Mouse (Mus musculus) ES-Bruce4 (cell line): ENCODE results near the gene Vmn1r196. TPM values are rescaled to one million over a fixed set of nuclear protein-coding genes. Genes with fewer than 3 reads are reported as not detected.
"Not testable (repeated sequence)": the region's sequence is repeated elsewhere in the genome, so short reads cannot be mapped to it uniquely, and the experiment has no call there.

Experiments used
- H3K27ac ChIP-seq: 2 replicates; pipeline ENCODE4 v1.5.1; 2012; ENCODE audit warnings: low read length, inconsistent platforms; ENCODE audit not compliant: insufficient read depth
- H3K27me3 ChIP-seq: 2 replicates; pipeline ENCODE4 v1.6.1; 2012; ENCODE audit warnings: mild to moderate bottlenecking, low read length, inconsistent platforms; ENCODE audit not compliant: control insufficient read depth, poor library complexity, insufficient read depth, severe bottlenecking
- H3K36me3 ChIP-seq: 2 replicates; pipeline ENCODE4 v1.6.1; 2012; ENCODE audit warnings: inconsistent platforms, mild to moderate bottlenecking, low read length, moderate library complexity; ENCODE audit not compliant: control insufficient read depth, poor library complexity, insufficient read depth, severe bottlenecking
- H3K4me1 ChIP-seq: one replicate; pipeline ENCODE4 v1.8.1; 2011; ENCODE audit warnings: low read length; ENCODE audit not compliant: control insufficient read depth, insufficient read depth
- H3K4me3 ChIP-seq: 2 replicates; pipeline ENCODE4 v1.5.1; 2011; ENCODE audit warnings: low read depth, mild to moderate bottlenecking, low read length
- H3K9ac ChIP-seq: 2 replicates; pipeline ENCODE4 v1.6.1; 2012; ENCODE audit warnings: low read depth, mild to moderate bottlenecking, inconsistent platforms; ENCODE audit not compliant: poor library complexity, severe bottlenecking
- H3K9me3 ChIP-seq: replicated peaks from 2 replicates; pipeline ENCODE4 v1.6.1; 2012; ENCODE audit warnings: mild to moderate bottlenecking, low read length, inconsistent platforms; ENCODE audit not compliant: control insufficient read depth, poor library complexity, insufficient read depth, severe bottlenecking
- CTCF ChIP-seq: IDR thresholded peaks from one replicate; pipeline ENCODE4 v1.8.1; 2011; ENCODE audit warnings: low read depth, low read length
- EP300 ChIP-seq: IDR thresholded peaks from 2 replicates; pipeline ENCODE4 v1.6.1; 2011; ENCODE audit warnings: low read depth, low read length; ENCODE audit not compliant: insufficient read depth
- POLR2A ChIP-seq: IDR thresholded peaks from one replicate; pipeline ENCODE4 v1.8.1; 2011; ENCODE audit warnings: low read length; ENCODE audit not compliant: insufficient read depth
- polyA plus RNA-seq: library from polyadenylated mRNA; stranded (reverse); fragments of >200 nt; gene quantifications from 2 replicates; pipeline ENCODE4 v1.2.4, GENCODE M21; 2011; ENCODE audit warnings: low read depth; ENCODE audit not compliant: missing spikeins, insufficient read depth, insufficient read length

Gene Vmn1r196
- not detected in 2 replicates for polyA plus RNA-seq

- TF ChIP-seq POLR2A, result no peak
- Histone ChIP-seq H3K4me1 (no peaks in the 10 kb centered on the region), H3K9me3 (no peaks in the 10 kb centered on the region; the same call in 1 of the 2 replicates)
Measured at GRCm38 (mm10) chr13:22289620-22290019, at the start of gene Vmn1r196. TSS of gene Vmn1r196 (plus strand) at chr13:22289920.

GRCm38 (mm10) chr13:22243915-22244314 lies 45.8 kb upstream of the Vmn1r196 start, which contains the start of gene Vmn1r194:
TSS of gene Vmn1r194 (plus strand) at chr13:22244215.
- Histone ChIP-seq H3K27me3 (no peaks in the 10 kb centered on the region), H3K36me3 (no peaks in the 10 kb centered on the region), H3K27ac (no peak within 1 kb of the TSS), H3K9ac (no peak within 1 kb of the TSS), H3K4me3 (no peak within 1 kb of the TSS), H3K4me1 (no peaks in the 10 kb centered on the region), H3K9me3 (no peaks in the 10 kb centered on the region)
- TF ChIP-seq EP300 (no peak), POLR2A (no peak), CTCF (no peak)

More at GRCm38 (mm10) chr13:22289620-22290019, at the start of gene Vmn1r196:
- Histone ChIP-seq H3K27ac (no peak within 1 kb of the TSS), H3K36me3 (no peaks in the 10 kb centered on the region), H3K9ac (no peak within 1 kb of the TSS), H3K27me3 (no peaks in the 10 kb centered on the region), H3K4me3 (no peak within 1 kb of the TSS)

- not testable (repeated sequence) for H3K4me1 ChIP-seq, H3K9ac ChIP-seq, H3K27ac ChIP-seq, H3K27me3 ChIP-seq, H3K9me3 ChIP-seq, H3K4me3 ChIP-seq, H3K36me3 ChIP-seq
Measured at GRCm38 (mm10) chr13:22270222-22270621, 19.5 kb upstream of the Vmn1r196 start, which contains the start of gene Vmn1r195. TSS of gene Vmn1r195 (plus strand) at chr13:22270522.

GRCm38 (mm10) chr13:22271721-22272120 lies 18.0 kb upstream of the Vmn1r196 start:
- Histone ChIP-seq H3K9ac (no peak overlapping the region), H3K4me1 (no peaks in the 10 kb centered on the region), H3K36me3 (no peaks in the 10 kb centered on the region), H3K9me3 (no peaks in the 10 kb centered on the region), H3K4me3 (no peak overlapping the region), H3K27me3 (no peaks in the 10 kb centered on the region), H3K27ac (no peak overlapping the region)
- TF ChIP-seq EP300 (no peak), POLR2A (no peak), CTCF (no peak)

GRCm38 (mm10) chr13:22284578-22284977 lies 5.1 kb upstream of the Vmn1r196 start:
- TF ChIP-seq POLR2A (no peak), CTCF (no peak)
- no peaks in the 10 kb centered on the region; the same call in 1 of the 2 replicates for H3K9me3 ChIP-seq
- H3K36me3 ChIP-seq, result no peaks in the 10 kb centered on the region
- H3K9ac ChIP-seq, result no peak overlapping the region
- H3K4me1 ChIP-seq, result no peaks in the 10 kb centered on the region
- H3K27me3 ChIP-seq, result no peaks in the 10 kb centered on the region
- no peak overlapping the region for H3K4me3 ChIP-seq
- H3K27ac ChIP-seq, result no peak overlapping the region

- H3K9me3 ChIP-seq, result peaks cover 27% of the 10 kb centered on the region
- H3K27me3 ChIP-seq, H3K4me3 ChIP-seq, H3K27ac ChIP-seq, H3K9ac ChIP-seq, H3K4me1 ChIP-seq, H3K36me3 ChIP-seq: not testable (repeated sequence)
Measured at GRCm38 (mm10) chr13:22308075-22308474, 18.4 kb downstream of the Vmn1r196 start.
